Mouse (Mus musculus): ENCODE measurements around the gene Syap1. TPM values are rescaled to one million over a fixed set of nuclear protein-coding genes. Genes with fewer than 3 reads are reported as not detected.

The Syap1 gene
- 33.8 and 43.1 TPM in 2 replicates for total RNA-seq (2014; rRNA removed)
- polyA plus RNA-seq (2012; rRNA removed) = 7.2 and 9.6 TPM in 2 replicates

- peak; percentile 80 for TF ChIP-seq POLR2A (IDR thresholded peaks at IDR 0.05; ENCODE audit: extremely low read depth, insufficient read depth, low read length)
- TF ChIP-seq CTCF (IDR thresholded peaks at IDR 0.05; ENCODE audit: low read depth, low read length) = no peak
- Histone ChIP-seq H3K9ac (ENCODE audit: low read depth, low read length) (peak within 1 kb of the TSS; percentile 98), H3K36me3 (ENCODE audit: control insufficient read depth, insufficient read depth, low read length) (no peaks in the 10 kb centered on the region), H3K27ac (replicated peaks; ENCODE audit: insufficient read depth, low read depth, low read length) (peak within 1 kb of the TSS; percentile 92), H3K27me3 (ENCODE audit: control insufficient read depth, insufficient read depth, low read length) (no peaks in the 10 kb centered on the region), H3K4me1 (ENCODE audit: control insufficient read depth, insufficient read depth, low read length) (0 out of 2 replicates have a peak, but pooled peaks cover 2% of the 10 kb centered on the region), H3K79me2 (ENCODE audit: control insufficient read depth, insufficient read depth, low read length) (peaks cover 3% of the 10 kb centered on the region; the same call in 1 of the 2 replicates), H3K4me3 (ENCODE audit: insufficient read depth, low read depth, low read length) (peak within 1 kb of the TSS; percentile 100)
- under 1% methylated on average over 33 of the region's 47 CpGs for WGBS
- DNase-seq (ENCODE audit: extremely low read depth, low read depth, low spot score) = peak; percentile 58
Observed at GRCm38 (mm10) chrX:162887931-162888511, at the start of gene Syap1. Syap1 (minus strand) TSS chrX:162888447.

GRCm38 (mm10) chrX:162931467-162931866 is 43.2 kb upstream of the Syap1 start:
- Histone ChIP-seq H3K79me2 (ENCODE audit: control insufficient read depth, insufficient read depth, low read length) (no peaks in the 10 kb centered on the region), H3K27me3 (ENCODE audit: control insufficient read depth, insufficient read depth, low read length) (no peaks in the 10 kb centered on the region), H3K27ac (replicated peaks; ENCODE audit: insufficient read depth, low read depth, low read length) (no peak overlapping the region), H3K36me3 (ENCODE audit: control insufficient read depth, insufficient read depth, low read length) (peaks cover 2% of the 10 kb centered on the region), H3K9ac (ENCODE audit: low read depth, low read length) (no peak overlapping the region), H3K4me1 (ENCODE audit: control insufficient read depth, insufficient read depth, low read length) (no peaks in the 10 kb centered on the region; the same call in 1 of the 2 replicates), H3K4me3 (ENCODE audit: insufficient read depth, low read depth, low read length) (no peak overlapping the region)
- DNase-seq (ENCODE audit: extremely low read depth, low read depth, low spot score) = peak; percentile 17
- 20% methylated on average over 2 of the region's 2 CpGs for WGBS
- TF ChIP-seq POLR2A (IDR thresholded peaks at IDR 0.05; ENCODE audit: extremely low read depth, insufficient read depth, low read length) = no peak
- no peak for TF ChIP-seq CTCF (IDR thresholded peaks at IDR 0.05; ENCODE audit: low read depth, low read length)

- TF ChIP-seq CTCF (IDR thresholded peaks at IDR 0.05; ENCODE audit: low read depth, low read length) (no peak), POLR2A (IDR thresholded peaks at IDR 0.05; ENCODE audit: extremely low read depth, insufficient read depth, low read length) (no peak)
- H3K4me3 ChIP-seq (ENCODE audit: insufficient read depth, low read depth, low read length) = peak overlapping the region; percentile 40
- DNase-seq (ENCODE audit: extremely low read depth, low read depth, low spot score) = peak; percentile 70
- H3K4me1 ChIP-seq (ENCODE audit: control insufficient read depth, insufficient read depth, low read length) = peaks cover 6% of the 10 kb centered on the region; the same call in 1 of the 2 replicates
- H3K27me3 ChIP-seq (ENCODE audit: control insufficient read depth, insufficient read depth, low read length) = no peaks in the 10 kb centered on the region
- H3K27ac ChIP-seq (replicated peaks; ENCODE audit: insufficient read depth, low read depth, low read length) = peak overlapping the region; percentile 49
- WGBS = 11% methylated on average over 8 of the region's 8 CpGs
- H3K79me2 ChIP-seq (ENCODE audit: control insufficient read depth, insufficient read depth, low read length) = no peaks in the 10 kb centered on the region; the same call in 1 of the 2 replicates
- no peaks in the 10 kb centered on the region for H3K36me3 ChIP-seq (ENCODE audit: control insufficient read depth, insufficient read depth, low read length)
- peak overlapping the region; percentile 50 for H3K9ac ChIP-seq (ENCODE audit: low read depth, low read length)
Observed at GRCm38 (mm10) chrX:162921487-162922125, 33.4 kb upstream of the Syap1 start.

GRCm38 (mm10) chrX:162915697-162916096 is 27.4 kb upstream of the Syap1 start:
- TF ChIP-seq CTCF (IDR thresholded peaks at IDR 0.05; ENCODE audit: low read depth, low read length) (peak; percentile 53), POLR2A (IDR thresholded peaks at IDR 0.05; ENCODE audit: extremely low read depth, insufficient read depth, low read length) (no peak)
- WGBS = 13% methylated on average over 5 of the region's 5 CpGs
- Histone ChIP-seq H3K27ac (replicated peaks; ENCODE audit: insufficient read depth, low read depth, low read length) (no peak overlapping the region), H3K36me3 (ENCODE audit: control insufficient read depth, insufficient read depth, low read length) (no peaks in the 10 kb centered on the region; the same call in 1 of the 2 replicates), H3K9ac (ENCODE audit: low read depth, low read length) (no peak overlapping the region), H3K27me3 (ENCODE audit: control insufficient read depth, insufficient read depth, low read length) (no peaks in the 10 kb centered on the region), H3K4me1 (ENCODE audit: control insufficient read depth, insufficient read depth, low read length) (no peaks in the 10 kb centered on the region; the same call in 1 of the 2 replicates), H3K79me2 (ENCODE audit: control insufficient read depth, insufficient read depth, low read length) (no peaks in the 10 kb centered on the region; the same call in 1 of the 2 replicates), H3K4me3 (ENCODE audit: insufficient read depth, low read depth, low read length) (no peak overlapping the region)
- DNase-seq (ENCODE audit: extremely low read depth, low read depth, low spot score) = peak; percentile 51

- no peak for DNase-seq (ENCODE audit: extremely low read depth, low read depth, low spot score)
- H3K9ac ChIP-seq (ENCODE audit: low read depth, low read length) = no peak overlapping the region
- no peak overlapping the region for H3K4me3 ChIP-seq (ENCODE audit: insufficient read depth, low read depth, low read length)
- no peak overlapping the region for H3K27ac ChIP-seq (replicated peaks; ENCODE audit: insufficient read depth, low read depth, low read length)
- no peaks in the 10 kb centered on the region for H3K27me3 ChIP-seq (ENCODE audit: control insufficient read depth, insufficient read depth, low read length)
- H3K79me2 ChIP-seq (ENCODE audit: control insufficient read depth, insufficient read depth, low read length) = no peaks in the 10 kb centered on the region
- no peak for TF ChIP-seq CTCF (IDR thresholded peaks at IDR 0.05; ENCODE audit: low read depth, low read length)
- no peak for TF ChIP-seq POLR2A (IDR thresholded peaks at IDR 0.05; ENCODE audit: extremely low read depth, insufficient read depth, low read length)
- 45% methylated on average over 3 of the region's 3 CpGs for WGBS
- no peaks in the 10 kb centered on the region; the same call in 1 of the 2 replicates for H3K4me1 ChIP-seq (ENCODE audit: control insufficient read depth, insufficient read depth, low read length)
- H3K36me3 ChIP-seq (ENCODE audit: control insufficient read depth, insufficient read depth, low read length) = no peaks in the 10 kb centered on the region; the same call in 1 of the 2 replicates
Observed at GRCm38 (mm10) chrX:162913651-162914050, 25.4 kb upstream of the Syap1 start.
